Mouse (Mus musculus) ovary, adult 18-20 months (tissue): ENCODE measurements around the gene Olfr291.

Experiments used
- DNase-seq: peaks from one replicate; pipeline ENCODE4 v3.0.0; 2022; ENCODE audit warnings: low spot score, mixed read lengths

Olfr291 gene

DNA sequence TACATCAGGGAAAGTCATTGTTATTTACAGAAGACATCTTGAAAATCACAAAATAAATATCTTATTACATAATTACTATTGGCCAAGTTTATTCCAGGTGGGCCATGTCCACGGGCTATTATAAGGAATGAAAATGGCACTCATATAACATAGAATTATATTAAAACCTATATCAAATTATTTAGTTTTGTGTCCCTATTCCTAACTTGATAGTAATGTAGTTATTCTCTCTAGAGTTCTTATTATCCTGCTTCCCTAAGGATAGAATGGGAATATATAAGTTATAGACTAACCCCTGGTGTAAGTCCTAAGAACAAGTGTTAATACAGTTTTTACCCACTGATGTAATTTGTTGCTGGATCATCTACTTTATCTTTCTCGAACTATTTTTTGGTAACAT, at the start of gene Olfr291:
Gene Olfr291 (plus strand): TSS at position 301 of the 400 bp plus-strand sequence.
- no peak for DNase-seq

DNA sequence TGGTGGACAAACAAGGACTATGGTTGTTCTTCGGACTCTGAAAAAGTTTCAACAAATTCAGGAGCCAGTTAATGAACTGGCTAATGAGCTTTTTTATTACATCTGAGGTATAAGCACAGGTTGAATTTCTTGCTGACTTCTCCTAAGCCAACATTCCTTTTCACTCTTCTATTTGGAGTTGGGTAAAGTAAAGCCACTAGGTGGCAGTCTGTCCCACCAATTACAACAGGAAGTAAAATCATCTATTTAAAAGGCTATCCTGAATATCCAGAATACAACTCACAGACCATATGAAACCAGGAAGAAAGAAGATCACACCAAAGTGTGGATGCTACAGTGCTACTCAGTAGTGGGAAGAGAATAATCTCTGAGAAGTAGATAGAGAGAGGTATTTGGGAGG, 48.1 kb upstream of the Olfr291 start:
- no peak for DNase-seq

DNA sequence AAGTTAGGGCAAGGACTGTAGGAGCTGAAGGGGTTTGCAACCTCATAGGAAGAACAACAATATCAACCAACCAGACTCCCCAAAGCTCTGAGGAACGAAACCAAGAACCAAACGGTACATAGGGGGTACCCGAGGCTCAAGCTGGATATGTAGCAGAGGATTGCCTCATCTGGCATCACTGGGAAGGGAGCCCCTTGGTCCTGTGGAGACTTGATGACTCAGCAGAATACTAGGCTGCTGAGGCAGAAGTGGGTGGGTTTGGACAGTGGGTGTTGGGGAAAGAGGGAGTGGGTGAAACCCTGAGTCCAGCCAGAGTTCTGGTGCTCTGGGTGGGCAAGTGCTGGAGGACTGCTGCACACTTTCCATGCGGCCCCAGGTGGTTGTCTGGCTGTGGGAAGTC, 47.2 kb upstream of the Olfr291 start:
- DNase-seq: no peak

DNA sequence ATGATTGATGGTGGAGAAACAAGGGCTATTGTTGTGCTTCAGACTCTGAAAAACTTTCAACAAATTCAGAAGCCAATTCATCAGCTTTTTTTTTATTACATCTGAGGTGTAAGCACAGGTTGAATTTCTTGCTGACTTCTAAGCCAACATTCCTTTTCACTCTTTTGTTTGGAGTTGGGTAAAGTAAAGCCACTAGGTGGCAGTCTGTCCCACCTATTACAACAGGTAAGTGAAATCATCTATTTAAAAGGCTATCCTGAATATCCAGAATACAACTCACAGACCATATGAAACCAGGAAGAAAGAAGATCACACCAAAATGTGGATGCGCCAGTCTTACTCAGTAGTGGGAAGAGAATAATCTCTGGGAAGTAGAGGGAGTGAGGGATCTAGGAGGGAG, 31.2 kb downstream of the Olfr291 start:
- no peak for DNase-seq
